Mouse (Mus musculus): ENCODE measurements at regions not wholly inside any gene's neighbourhood (a gene's known extent, or its start where the extent isn't known, plus 50 kb on each side); places are given as distances from the start of the nearest gene placed in this dataset.

DNA sequence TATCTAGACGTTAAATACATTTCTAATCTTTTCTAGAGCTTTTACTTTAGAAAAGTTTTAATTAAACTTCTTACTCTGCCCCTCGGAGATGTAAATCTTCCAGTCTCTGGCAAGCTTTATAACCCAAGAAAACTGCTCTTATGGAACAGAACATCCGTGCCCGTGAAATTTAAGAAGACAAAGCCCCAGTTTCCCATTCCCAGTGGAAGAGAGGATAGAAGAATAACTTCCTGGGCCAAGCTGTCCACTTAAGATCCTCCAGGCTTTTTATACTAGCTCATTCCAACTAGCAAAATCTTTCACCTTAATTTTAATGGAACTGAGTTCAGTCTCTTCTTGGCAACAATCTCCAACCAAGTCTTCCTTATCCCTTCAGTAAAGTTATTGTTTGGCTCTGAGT is 489.2 kb upstream of the Ccdc54 start:
- TF ChIP-seq MYOD1 (IDR thresholded peaks at IDR 0.05; ENCODE audit: control insufficient read depth, insufficient read length, low read depth) (no peak), MYOG (IDR thresholded peaks at IDR 0.05; ENCODE audit: control insufficient read depth, extremely low read depth, insufficient read length) (no peak), CTCF (IDR thresholded peaks at IDR 0.05; ENCODE audit: control insufficient read depth, insufficient read depth, insufficient read length) (no peak), USF1 (IDR thresholded peaks at IDR 0.05; ENCODE audit: low read depth) (no peak)

Data from C2C12 (cell line).